ENCODE assay signal across 16 mouse cellular contexts in genomic region chr10:77288639-77289195, GRCm38 (mm10). TPM values are rescaled to one million over a fixed set of nuclear protein-coding genes. Genes with fewer than 3 reads are reported as not detected.
DNase-seq lines count a peak whose midpoint lies in the region; ATAC-seq lines count a peak whose summit lies in the region.
"Had no signal": no experiment of that assay in that cellular context is flagged by ENCODE, and none has a peak within 500 bp of the region (broad histone marks: within the 10 kb centered on the region; RNA-seq: fewer than 3 reads in every experiment).

No protein-coding gene starts in this region.

- H3K9ac ChIP-seq in forebrain, embryonic 16.5 days (replicated peaks; ENCODE audit: low read depth, low read length) = no peak overlapping the region
- no peak overlapping the region for H3K9ac ChIP-seq in forebrain, embryonic 11.5 days (ENCODE audit: low read length)
- H3K9ac ChIP-seq in heart, embryonic 14.5 days (ENCODE audit: low read length) = no peak overlapping the region
- no peak overlapping the region for H3K9ac ChIP-seq in midbrain, embryonic 15.5 days
- H3K9ac ChIP-seq: kidney, embryonic 15.5 days; liver, embryonic 14.5 days; midbrain, embryonic 12.5 days had no signal

- H3K9me3 ChIP-seq in forebrain, embryonic 16.5 days (ENCODE audit: control insufficient read depth, low read length) = no peaks in the 10 kb centered on the region
- no peaks in the 10 kb centered on the region for H3K9me3 ChIP-seq in forebrain, embryonic 11.5 days (ENCODE audit: control insufficient read depth, low read length)
- H3K9me3 ChIP-seq in heart, embryonic 14.5 days (ENCODE audit: control insufficient read depth, low read length) = no peaks in the 10 kb centered on the region
- H3K9me3 ChIP-seq in midbrain, embryonic 15.5 days = no peaks in the 10 kb centered on the region
- H3K9me3 ChIP-seq in midbrain, embryonic 10.5 days (replicated peaks) = no peaks in the 10 kb centered on the region
- H3K9me3 ChIP-seq: kidney, embryonic 15.5 days; midbrain, embryonic 12.5 days had no signal

- peak; percentile 54 for ATAC-seq in forebrain, embryonic 16.5 days
- no peak for ATAC-seq in forebrain, embryonic 11.5 days (replicated peaks; ENCODE audit: low FRiP score)
- ATAC-seq in heart, embryonic 14.5 days (ENCODE audit: insufficient number of reproducible peaks, insufficient read depth, low FRiP score, low read depth) = no peak
- ATAC-seq in midbrain, embryonic 15.5 days (replicated peaks) = no peak
- ATAC-seq: inflammation-experienced regulatory T-cells, adult 6 months had no signal

- DNase-seq in forebrain, embryonic 11.5 days (ENCODE audit: low spot score) = no peak
- DNase-seq in heart, adult 18-20 months = no peak
- DNase-seq in midbrain, embryonic 10.5 days (ENCODE audit: low spot score) = no peak
- DNase-seq in splenic B cell, adult 2 months (ENCODE audit: low read depth, low spot score) = peak; percentile 52
- no peak for DNase-seq in embryo, embryonic 10.5 days (ENCODE audit: low spot score)
- DNase-seq: cerebellum, adult 18-20 months; lung, postnatal 36 days; right cerebral cortex, postnatal 25 days; thymus, postnatal 4 days had no signal

- 47% methylated on average over 5 of the region's 5 CpGs for WGBS in forebrain, embryonic 16.5 days
- 79% methylated on average over 5 of the region's 5 CpGs for WGBS in forebrain, embryonic 11.5 days
- WGBS in heart, embryonic 14.5 days = 18% methylated on average over 5 of the region's 5 CpGs
- 64% methylated on average over 5 of the region's 5 CpGs for WGBS in midbrain, embryonic 15.5 days
- 92% methylated on average over 5 of the region's 5 CpGs for WGBS in midbrain, embryonic 10.5 days

- H3K4me3 ChIP-seq in forebrain, embryonic 16.5 days (replicated peaks; ENCODE audit: low read length) = no peak overlapping the region
- H3K4me3 ChIP-seq in forebrain, embryonic 11.5 days (ENCODE audit: low read depth, low read length) = no peak overlapping the region
- H3K4me3 ChIP-seq in heart, embryonic 14.5 days (ENCODE audit: control insufficient read depth in 1 of 2, insufficient read depth in 1 of 2, low read depth in 1 of 2, low read length in 2 of 2) = no peak overlapping the region
- H3K4me3 ChIP-seq in midbrain, embryonic 15.5 days = no peak overlapping the region
- no peak overlapping the region for H3K4me3 ChIP-seq in midbrain, embryonic 10.5 days
- H3K4me3 ChIP-seq: kidney, embryonic 15.5 days; midbrain, embryonic 12.5 days had no signal

- no peak overlapping the region for H3K4me2 ChIP-seq in forebrain, embryonic 16.5 days (ENCODE audit: low read length)
- no peak overlapping the region for H3K4me2 ChIP-seq in forebrain, embryonic 11.5 days (ENCODE audit: low read depth, low read length, severe bottlenecking)
- peak overlapping the region; percentile 35 for H3K4me2 ChIP-seq in heart, embryonic 14.5 days (ENCODE audit: low read length)
- H3K4me2 ChIP-seq in midbrain, embryonic 15.5 days = no peak overlapping the region
- H3K4me2 ChIP-seq: kidney, embryonic 15.5 days; midbrain, embryonic 12.5 days had no signal

- no peaks in the 10 kb centered on the region for H3K27me3 ChIP-seq in forebrain, embryonic 16.5 days (replicated peaks; ENCODE audit: control insufficient read depth, insufficient read depth, low read length)
- no peaks in the 10 kb centered on the region for H3K27me3 ChIP-seq in forebrain, embryonic 11.5 days (ENCODE audit: control insufficient read depth, insufficient read depth, low read length)
- no peaks in the 10 kb centered on the region for H3K27me3 ChIP-seq in heart, embryonic 14.5 days (ENCODE audit: control insufficient read depth, insufficient read depth, low read length)
- H3K27me3 ChIP-seq in midbrain, embryonic 15.5 days (replicated peaks) = no peaks in the 10 kb centered on the region
- no peaks in the 10 kb centered on the region for H3K27me3 ChIP-seq in midbrain, embryonic 10.5 days (ENCODE audit: low read depth, poor library complexity, severe bottlenecking)
- H3K27me3 ChIP-seq in splenic B cell, adult 2 months (ENCODE audit: control insufficient read depth, insufficient read depth, low read length, poor library complexity, severe bottlenecking) = no peaks in the 10 kb centered on the region
- H3K27me3 ChIP-seq: kidney, embryonic 15.5 days; midbrain, embryonic 12.5 days had no signal

- peaks cover 3% of the 10 kb centered on the region for H3K4me1 ChIP-seq in forebrain, embryonic 16.5 days (replicated peaks; ENCODE audit: control insufficient read depth, insufficient read depth, low read length)
- H3K4me1 ChIP-seq in forebrain, embryonic 11.5 days (replicated peaks; ENCODE audit: control insufficient read depth, insufficient read depth, low read length) = no peaks in the 10 kb centered on the region; the same call in 1 of the 2 replicates
- H3K4me1 ChIP-seq in heart, embryonic 14.5 days (ENCODE audit: control insufficient read depth in 2 of 2, insufficient read depth in 2 of 2, low read length in 2 of 2) = peaks cover 22 to 47% of the 10 kb centered on the region in 2 experiments
- H3K4me1 ChIP-seq in midbrain, embryonic 15.5 days = no peaks in the 10 kb centered on the region
- H3K4me1 ChIP-seq in midbrain, embryonic 10.5 days = peaks cover 5% of the 10 kb centered on the region; the same call in 1 of the 2 replicates
- H3K4me1 ChIP-seq: kidney, embryonic 15.5 days; midbrain, embryonic 12.5 days had no signal

- H3K27ac ChIP-seq in forebrain, embryonic 16.5 days (ENCODE audit: low read length) = no peak overlapping the region
- no peak overlapping the region for H3K27ac ChIP-seq in forebrain, embryonic 11.5 days (ENCODE audit: low read depth, low read length)
- H3K27ac ChIP-seq in heart, embryonic 14.5 days (replicated peaks in 1 of 2; ENCODE audit: control insufficient read depth in 1 of 2, insufficient read depth in 1 of 2, low read depth in 2 of 2, low read length in 2 of 2) = peak overlapping the region; percentile 6 to 37; a peak in 3 of 4 replicates
- H3K27ac ChIP-seq in midbrain, embryonic 15.5 days = peak overlapping the region; percentile 50
- H3K27ac ChIP-seq in midbrain, embryonic 10.5 days (replicated peaks) = no peak overlapping the region
- H3K27ac ChIP-seq: kidney, embryonic 15.5 days; liver, embryonic 14.5 days; midbrain, embryonic 12.5 days had no signal

- no peaks in the 10 kb centered on the region for H3K36me3 ChIP-seq in forebrain, embryonic 16.5 days (ENCODE audit: control insufficient read depth, insufficient read depth)
- H3K36me3 ChIP-seq in forebrain, embryonic 11.5 days (ENCODE audit: control insufficient read depth, insufficient read depth, low read length) = no peaks in the 10 kb centered on the region
- peaks cover 8% of the 10 kb centered on the region; the same call in 1 of the 2 replicates for H3K36me3 ChIP-seq in heart, embryonic 14.5 days (ENCODE audit: control insufficient read depth, insufficient read depth, low read length)
- H3K36me3 ChIP-seq in midbrain, embryonic 15.5 days (replicated peaks) = no peaks in the 10 kb centered on the region
- no peaks in the 10 kb centered on the region for H3K36me3 ChIP-seq in midbrain, embryonic 10.5 days
- H3K36me3 ChIP-seq in splenic B cell, adult 2 months (ENCODE audit: control insufficient read depth, insufficient read depth, low read length, poor library complexity, severe bottlenecking) = no peaks in the 10 kb centered on the region
- H3K36me3 ChIP-seq: kidney, embryonic 15.5 days; midbrain, embryonic 12.5 days had no signal

RNA-seq across cellular contexts. Expression of gene Pofut2, which starts 29.7 kb away (rescaled TPM):
- polyA plus RNA-seq in forebrain, embryonic 16.5 days (2015; fragmentation: Nextera tagmentation; extraction: Ambion mirVana) = 47.3 and 50.5 TPM in 2 replicates
- polyA plus RNA-seq in forebrain, embryonic 11.5 days (2014; fragmentation: Nextera tagmentation; extraction: Ambion mirVana) = 67.0 and 78.0 TPM in 2 replicates
- 105 TPM in 2 replicates for polyA plus RNA-seq in heart, embryonic 14.5 days (2014; fragmentation: Nextera tagmentation; extraction: Ambion mirVana)
- 10 to 100 TPM; 42.2 to 42.9 TPM for total RNA-seq in heart, adult 18-20 months (2021)
- 58.0 and 59.2 TPM in 2 replicates for polyA plus RNA-seq in midbrain, embryonic 15.5 days (2015; fragmentation: Nextera tagmentation; extraction: Ambion mirVana)
- polyA plus RNA-seq in midbrain, embryonic 10.5 days (2016; fragmentation: Nextera tagmentation; extraction: Ambion mirVana) = 80.2 and 82.2 TPM in 2 replicates

Comparison
In these comparisons a context has a peak if more than half of its experiments do, and no peak if none do; other contexts are left out.
1. H3K27ac ChIP-seq: peak in heart, embryonic 14.5 days (2 of 2) and midbrain, embryonic 15.5 days (single experiment); none in forebrain, embryonic 16.5 days (single experiment), forebrain, embryonic 11.5 days (single experiment) and midbrain, embryonic 10.5 days (single experiment).